Mouse (Mus musculus): ENCODE results near the gene Gipc3. TPM values are rescaled to one million over a fixed set of nuclear protein-coding genes. Genes with fewer than 3 reads are reported as not detected.
A peak's percentile ranks its signal among the peaks of the same experiment; 100 is the strongest.

Gipc3 gene
- total RNA-seq (2021), result 1 to 10 TPM; 1.8 TPM
- long read RNA-seq, result 0 reads

DNA sequence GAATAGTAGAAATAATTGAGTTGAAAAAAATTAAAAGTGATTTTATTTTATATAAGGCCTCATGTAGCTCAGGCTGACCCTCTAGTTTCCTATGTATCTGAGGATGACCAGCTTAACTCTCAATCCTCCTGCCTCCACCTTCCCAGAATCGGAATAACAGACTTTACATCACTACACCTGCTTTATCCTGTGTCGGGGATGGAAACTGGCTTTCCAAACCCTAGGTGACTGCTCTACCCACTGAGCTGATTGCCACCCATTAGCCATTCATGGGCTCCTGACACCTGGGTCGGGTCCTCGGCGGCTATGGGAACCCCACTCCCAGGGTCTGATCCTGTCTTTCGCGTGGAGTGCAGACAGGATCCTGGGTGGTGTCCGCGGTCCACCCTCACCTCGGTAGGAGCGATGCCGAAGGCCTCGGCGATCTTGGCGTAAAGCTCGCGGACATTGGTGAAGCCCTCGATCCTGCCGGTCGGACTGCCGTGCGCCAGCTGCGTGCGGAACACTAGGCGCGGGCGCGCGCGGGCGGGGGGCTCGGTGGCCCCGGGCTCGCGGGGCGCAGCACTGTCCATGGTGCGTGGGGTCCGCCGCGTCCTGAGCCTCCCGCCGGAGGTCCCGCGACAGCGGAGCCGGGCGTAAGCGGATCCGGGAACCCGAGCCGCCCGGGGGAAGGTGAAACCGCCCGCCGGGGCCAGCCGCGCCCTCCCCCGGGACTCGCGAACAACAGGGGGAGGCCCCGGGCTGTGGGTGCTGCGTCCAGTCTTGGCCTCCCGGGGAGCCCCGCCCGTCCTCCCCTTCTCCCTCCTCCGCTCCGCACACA lies at the start of gene Gipc3:
TSS of gene Gipc3 (minus strand) at position 581 of the 820 bp plus-strand sequence.
- DNase-seq (ENCODE audit: low spot score in 2 of 2), result no peak

DNA sequence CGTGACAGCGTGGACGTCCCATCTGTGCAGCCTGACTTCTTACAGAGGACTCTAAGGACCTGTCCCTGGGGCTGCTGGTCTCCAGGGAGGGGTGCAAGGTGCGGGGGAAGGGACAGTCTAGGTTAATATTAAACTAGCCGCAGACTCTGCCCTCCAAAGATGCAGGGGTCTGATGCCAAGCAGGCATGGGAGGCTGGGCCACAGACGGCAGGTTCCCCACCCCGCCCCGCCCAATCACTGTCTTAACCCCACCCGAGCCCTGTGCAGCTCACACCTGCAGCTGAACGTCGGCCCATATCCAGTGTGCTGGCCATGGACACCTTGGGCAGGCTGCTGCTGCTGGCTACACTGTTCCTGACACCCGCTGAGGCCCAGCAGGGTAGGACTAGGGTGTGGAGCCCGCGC lies 49.7 kb upstream of the Gipc3 start, which contains the start of gene Smim24:
TSS of gene Smim24 (plus strand) at position 271 of the 405 bp plus-strand sequence.
- DNase-seq (ENCODE audit: low spot score in 2 of 2), result no peak

DNA sequence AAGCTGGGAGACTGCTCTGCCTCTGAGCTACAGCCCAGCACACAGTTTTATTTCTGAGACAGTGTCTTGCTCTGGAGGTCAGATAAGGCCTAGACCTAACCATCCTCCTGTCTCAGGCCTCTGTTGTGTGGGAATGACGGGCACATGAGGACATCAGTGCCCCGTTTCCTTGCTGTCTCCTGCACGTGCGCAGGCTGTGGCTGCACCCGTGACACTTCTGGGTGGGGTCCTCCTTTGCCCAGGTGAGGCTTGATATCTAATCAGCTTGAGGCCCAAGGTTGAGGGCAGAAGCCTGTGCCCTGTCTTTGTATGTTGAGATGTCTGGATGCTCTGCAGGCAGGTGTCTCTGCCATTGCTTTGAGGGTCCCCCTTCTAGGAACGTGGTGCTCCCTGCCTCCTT lies 49.2 kb upstream of the Gipc3 start:
- no peak for DNase-seq (ENCODE audit: low spot score in 2 of 2)

DNA sequence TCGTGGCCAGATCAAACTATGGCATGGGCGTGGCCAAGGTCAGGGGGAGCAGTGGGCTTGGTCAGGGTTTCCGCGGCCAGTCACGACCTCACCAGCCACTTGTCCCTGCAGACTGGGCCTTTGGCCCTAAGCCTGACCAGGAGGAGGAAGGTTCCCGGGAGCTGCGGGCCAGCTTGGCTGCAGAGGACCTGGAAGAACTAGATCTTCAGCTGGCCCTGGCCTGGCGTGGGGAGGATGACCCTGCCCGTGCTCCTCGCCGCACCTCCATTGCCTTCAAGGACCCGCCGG lies 47.6 kb upstream of the Gipc3 start:
- no peak for DNase-seq (ENCODE audit: low spot score in 2 of 2)

DNA sequence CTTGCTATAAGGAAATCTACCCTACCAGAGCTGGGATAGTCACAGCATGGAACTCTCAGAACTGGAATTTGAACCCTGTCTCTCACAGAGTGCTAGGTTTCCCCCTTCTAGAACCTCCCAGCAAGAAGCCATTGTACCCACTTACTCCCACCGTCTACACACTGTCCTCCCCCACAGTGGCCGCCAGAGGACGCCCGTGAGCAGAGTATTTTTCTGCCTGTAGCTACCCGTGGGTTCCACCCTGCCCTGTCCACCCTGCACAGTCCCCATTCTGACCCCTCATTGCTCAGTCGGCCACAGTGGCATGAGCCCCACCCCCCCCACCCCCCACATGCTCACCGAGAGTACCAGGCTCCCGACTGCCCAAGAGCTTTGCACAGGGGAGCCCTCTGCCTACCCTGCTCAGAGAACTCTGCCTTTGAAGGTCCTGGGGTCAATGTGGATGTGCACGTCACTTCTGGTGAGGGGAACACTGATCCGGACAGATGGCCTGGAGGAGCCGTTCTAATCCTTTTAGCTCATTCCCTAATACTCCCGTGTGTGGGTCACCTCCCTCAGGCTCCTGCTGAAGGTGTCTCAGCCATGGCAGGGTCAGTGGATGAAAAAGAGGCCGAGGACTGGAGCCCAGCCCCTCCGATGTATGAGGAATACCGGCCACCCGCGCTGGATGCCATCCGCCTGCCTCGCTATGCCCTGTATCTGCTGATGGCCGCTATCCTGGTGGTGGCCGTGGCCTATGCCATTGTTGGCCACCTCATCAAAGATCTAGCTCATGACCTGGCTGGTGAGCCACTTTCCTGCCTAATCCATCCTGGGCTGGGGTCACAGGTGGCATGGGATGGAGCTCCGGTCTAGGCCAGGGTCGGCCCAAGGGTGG lies 47.0 kb upstream of the Gipc3 start:
- DNase-seq (ENCODE audit: low spot score in 2 of 2), result peak in 1 of 2 experiments; percentile 77

DNA sequence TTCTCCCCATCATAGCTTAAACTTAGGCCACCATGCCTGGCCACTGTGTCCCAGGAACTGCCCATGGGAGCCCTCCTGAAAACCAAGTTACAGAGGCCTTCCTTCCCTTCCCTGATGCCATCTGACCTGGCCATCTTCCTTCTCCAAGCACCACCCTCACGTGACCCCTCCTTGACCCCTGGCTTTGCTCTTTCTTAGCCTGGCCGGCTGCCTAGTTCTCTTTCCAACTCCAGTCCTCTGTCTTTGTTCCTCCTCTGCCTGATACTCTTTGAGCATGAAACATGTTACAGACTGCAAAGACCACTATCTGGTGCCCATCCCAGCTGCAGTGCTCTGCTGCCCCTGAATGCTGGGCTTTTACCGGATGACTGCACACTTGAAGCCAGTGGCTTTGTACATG lies 46.3 kb upstream of the Gipc3 start:
- DNase-seq (ENCODE audit: low spot score in 2 of 2), result no peak

DNA sequence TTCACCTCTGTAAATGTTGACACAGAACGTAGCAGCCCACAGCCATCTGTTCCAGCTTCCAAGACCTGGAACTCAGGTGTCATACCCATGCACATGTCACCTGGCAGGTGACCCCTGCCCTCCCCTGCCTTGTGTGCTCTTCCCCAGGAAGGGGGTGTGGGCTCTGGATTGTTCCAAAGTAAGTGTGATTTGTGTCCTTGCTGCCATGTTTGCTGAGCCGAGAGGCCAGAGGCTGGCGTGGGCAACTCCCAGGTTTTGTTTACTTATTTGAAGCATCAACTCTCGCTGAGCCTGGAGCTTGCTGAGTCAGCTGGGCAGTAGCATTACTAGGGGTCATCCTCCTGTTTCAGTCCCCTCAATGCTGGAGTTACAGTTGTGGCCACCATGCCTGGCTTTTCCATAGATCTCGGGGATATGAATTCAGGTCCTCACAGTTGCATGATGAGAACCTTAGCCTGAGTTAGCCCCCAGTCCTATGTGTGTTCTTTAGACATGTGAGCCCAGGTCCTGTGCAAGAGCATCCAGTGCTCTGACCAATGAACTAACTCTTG lies 45.5 kb upstream of the Gipc3 start, which contains the start of gene Gm48552:
TSS of gene Gm48552 (plus strand) at position 501 of the 551 bp plus-strand sequence.
- no peak for DNase-seq (ENCODE audit: low spot score in 2 of 2)

DNA sequence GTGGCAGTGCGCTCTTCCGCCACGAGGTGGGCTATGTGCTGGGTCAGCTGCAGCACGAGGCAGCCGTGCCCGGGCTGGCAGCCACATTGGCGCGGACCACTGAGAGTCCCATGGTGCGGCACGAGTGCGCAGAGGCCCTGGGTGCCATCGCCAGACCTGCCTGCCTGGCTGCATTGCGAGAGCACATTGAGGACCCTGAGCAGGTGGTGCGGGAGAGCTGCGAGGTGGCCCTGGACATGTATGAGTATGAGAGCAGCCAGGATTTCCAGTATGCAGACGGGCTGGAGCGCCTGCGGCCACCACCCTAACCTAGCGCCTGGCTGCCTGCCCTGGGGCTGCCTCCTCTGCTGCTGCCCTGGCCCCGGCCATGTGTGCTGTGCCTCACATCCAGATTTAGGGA lies 44.6 kb upstream of the Gipc3 start:
- no peak for DNase-seq (ENCODE audit: low spot score in 2 of 2)

DNA sequence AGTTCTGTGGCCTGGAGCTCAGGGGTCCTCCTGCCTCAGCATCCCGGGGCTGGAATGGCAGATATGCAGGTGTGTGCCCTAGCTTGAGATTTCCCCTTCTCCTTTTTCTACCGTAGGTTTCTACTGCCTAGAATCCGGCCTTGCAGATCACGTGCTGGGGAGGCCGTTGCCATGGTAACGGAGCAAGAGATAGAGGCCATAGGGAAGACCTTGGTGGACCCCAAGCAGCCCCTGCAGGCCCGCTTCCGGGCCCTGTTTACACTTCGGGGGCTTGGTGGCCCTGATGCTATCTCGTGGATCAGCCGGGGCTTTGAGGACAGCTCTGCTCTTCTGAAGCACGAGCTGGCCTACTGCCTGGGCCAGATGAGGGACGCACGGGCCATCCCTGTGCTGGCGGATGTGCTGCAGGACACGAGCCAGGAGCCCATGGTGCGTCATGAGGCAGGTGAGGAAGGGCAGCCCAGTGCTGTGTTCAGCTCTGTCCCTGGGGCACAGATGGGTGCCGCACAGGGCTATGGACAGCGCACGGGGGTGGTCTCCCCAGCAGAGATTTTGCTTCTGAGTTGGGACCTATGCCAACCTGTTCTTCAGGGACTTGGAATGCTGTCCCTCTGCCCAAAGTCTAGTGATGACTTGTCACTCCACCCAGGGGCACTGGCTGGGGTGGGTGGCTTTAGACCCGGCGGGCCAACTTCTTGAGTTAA lies 42.7 kb upstream of the Gipc3 start:
- no peak for DNase-seq (ENCODE audit: low spot score in 2 of 2)

DNA sequence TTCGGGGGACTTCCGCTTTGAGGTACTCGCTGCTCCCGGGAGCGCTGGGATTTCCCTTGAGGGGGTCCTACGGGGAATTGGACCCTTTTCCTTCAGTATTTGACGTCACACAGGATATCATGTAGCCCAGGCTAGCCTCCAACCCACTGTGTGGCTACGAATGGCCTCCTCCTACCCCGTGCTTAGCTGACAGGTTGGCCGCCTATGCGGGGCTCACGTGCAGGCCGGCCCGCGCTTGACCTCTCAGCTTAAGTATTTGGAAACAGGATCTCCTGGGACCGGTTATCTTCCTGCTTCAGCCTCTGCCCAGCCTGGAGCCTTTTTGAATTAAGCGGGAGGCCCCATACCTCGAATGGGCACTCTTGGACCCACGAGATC lies 41.5 kb upstream of the Gipc3 start:
- DNase-seq (ENCODE audit: low spot score in 2 of 2), result no peak

DNA sequence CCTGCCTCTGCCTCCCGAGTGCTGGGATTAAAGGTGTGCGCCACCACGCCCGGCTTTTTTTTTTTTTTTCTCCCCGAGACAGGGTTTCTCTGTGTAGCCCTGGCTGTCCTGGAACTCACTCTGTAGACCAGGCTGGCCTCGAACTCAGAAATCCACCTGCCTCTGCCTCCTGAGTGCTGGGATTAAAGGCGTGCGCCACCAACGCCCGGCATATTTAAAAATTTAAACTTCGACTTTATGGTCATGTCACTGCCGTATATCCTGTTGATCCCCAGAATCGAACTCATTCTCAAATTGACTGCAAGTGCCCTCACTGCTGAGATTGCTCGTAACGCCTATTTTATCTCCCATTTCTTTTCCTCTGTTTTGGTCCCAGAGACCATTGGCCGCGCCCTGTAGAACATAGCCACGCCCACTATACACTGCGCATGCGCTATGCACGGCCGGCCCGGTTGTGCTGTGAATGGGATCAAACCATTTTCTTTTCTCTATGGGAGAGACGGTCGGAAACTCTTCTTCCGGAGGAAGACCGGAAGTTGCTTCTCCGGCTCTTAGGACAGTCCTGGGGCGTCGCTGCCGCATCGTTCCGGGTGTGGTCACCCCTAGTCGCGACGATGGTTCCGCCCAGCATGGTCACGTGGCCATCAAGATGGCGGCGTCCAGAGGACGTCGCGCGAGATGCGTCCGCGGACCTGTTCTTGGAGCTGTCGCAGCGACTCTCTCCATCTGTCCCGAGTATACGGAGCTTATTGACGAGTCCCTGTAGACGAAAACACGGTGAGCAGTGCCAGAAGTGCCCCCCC lies 40.9 kb upstream of the Gipc3 start, which contains the start of the genes Dohh and Gm48551:
TSS of gene Dohh (plus strand) at position 627 of the 803 bp plus-strand sequence.
TSS of gene Gm48551 (plus strand) at position 665 of the 803 bp plus-strand sequence.
- peak; percentile 98 to 99 for DNase-seq (ENCODE audit: low spot score in 2 of 2)

DNA sequence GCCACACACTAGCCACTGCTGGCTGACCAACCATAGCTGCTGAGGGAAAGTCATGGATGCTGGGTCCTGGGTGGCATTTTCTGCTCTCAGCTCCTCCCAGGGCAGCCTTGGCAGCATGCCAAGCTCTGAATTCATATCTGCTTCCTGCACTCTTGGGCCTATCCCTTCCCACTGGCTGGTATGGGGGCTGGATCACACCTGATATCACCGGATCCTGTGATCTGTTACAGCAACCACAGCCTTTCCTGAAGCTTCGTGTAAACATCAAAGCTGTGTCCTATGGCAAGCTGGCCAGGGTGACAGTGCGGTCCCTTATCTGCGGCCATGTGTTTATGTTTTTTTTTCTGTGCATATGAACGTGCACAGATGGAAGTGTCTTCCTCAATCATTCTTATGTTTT lies 39.0 kb upstream of the Gipc3 start:
- DNase-seq (ENCODE audit: low spot score in 2 of 2), result no peak

DNA sequence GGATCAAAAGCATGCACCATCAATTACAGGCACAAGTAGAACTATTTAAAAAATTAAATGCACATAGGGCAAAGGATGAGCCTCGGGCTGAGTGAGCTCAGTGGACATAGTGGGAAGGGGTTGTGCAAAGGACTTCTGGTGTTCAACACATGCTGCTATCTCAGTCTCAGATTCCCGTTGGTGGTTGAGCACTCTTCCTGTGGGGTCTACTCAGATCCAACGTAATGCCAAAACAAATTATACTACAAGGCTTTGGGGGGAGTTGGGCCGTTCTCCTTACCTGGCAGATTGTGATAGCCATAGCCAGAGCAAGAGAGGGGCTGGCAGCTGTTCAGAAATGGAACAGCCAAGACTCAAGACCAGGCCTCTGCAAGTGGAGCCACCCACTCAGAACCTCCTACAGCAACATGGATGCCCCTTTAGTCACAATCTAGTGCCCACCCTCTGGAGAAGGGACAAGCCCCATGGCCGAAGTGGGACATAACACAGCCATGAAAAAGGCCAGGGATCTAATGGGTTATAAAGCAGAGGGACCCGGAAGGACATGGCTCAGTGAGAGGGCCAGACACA lies 36.8 kb upstream of the Gipc3 start:
- DNase-seq (ENCODE audit: low spot score in 2 of 2), result no peak

DNA sequence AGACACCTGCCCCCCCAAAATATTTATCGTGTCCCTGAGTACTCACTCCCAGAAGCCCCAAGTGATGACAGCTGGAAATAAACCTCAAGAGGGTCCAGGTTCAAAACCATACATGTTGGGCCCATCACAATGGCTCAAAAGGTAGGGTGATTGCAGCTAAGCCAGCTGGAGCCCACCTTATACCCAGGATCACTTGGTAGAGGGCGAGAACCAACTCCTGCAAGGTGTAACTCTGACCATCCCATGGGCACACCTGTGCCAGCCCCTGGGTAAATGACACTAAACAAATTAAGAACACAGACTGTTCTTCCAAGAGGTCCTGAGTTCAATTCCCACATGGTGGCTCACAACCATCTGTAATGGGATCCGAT lies 36.1 kb upstream of the Gipc3 start:
- DNase-seq (ENCODE audit: low spot score in 2 of 2), result no peak

DNA sequence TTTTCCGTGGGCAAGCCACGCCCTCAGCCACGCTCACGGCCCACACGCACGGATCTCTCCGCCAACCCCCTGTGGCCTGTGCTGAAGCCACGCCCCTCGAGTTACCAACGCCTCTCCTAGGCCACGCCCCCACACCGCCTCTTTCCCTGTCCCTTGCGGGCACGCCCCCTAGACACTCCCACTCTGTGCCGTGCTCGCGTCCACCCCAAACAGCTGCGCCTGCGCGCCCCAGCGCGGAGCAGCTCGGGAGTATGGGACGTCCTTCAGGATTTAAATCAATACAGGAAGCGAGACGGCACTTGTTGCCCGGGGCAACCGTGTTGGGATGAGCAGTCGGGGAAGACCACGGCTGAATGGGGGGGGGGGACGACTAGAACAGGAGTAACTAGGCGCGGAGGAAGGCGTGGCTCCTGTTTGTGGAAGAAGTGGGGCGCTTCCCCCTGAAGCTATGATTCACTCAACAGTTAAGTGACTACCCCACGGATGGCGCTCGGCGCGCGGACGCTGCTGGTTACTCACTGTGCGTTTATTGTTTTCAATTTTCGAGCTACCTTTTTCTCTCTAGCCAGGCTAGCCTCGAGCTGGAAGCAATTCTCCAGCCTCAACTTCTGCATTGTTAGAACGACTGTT lies 35.6 kb upstream of the Gipc3 start:
- DNase-seq (ENCODE audit: low spot score in 2 of 2), result peak; percentile 100

DNA sequence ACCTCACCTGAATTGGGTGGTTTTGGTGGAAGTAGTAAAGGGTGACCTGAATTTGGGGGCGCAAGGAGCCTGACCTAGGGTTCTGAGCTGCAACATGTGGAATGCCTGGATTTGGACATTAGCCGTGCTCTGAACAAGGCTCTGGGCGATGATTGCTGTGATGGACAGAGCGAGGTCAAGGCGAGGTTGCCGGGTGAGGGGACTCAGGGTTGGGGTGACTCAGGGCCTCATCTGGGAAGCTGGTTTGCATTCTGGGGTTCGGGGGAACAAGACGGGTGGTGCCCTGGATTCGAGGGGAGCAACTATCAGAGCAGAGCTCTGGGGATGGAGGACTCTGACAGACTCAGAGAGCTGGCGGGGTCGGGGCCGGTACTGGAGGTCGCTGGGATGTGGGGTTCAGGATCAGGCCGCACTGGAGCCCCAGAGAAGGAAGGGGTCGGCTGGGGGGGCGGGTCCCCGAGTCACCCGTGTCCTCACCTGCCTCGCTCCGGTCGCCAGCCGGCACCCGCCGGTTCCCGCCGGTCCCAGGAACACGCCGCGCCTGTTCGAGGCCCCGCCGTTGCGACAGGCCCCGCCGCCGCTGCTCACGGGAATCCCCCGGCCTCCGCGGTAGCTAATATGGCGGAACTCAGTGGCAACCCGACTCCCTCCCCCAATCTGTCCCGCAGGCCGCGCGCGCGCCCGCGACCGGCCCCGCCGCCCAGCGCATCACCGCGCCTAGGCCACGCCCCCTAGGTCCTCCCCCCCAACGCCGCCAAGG lies 34.9 kb upstream of the Gipc3 start, which contains the start of gene Fzr1:
TSS of gene Fzr1 (minus strand) at position 724 of the 760 bp plus-strand sequence.
- DNase-seq (ENCODE audit: low spot score in 2 of 2), result no peak

DNA sequence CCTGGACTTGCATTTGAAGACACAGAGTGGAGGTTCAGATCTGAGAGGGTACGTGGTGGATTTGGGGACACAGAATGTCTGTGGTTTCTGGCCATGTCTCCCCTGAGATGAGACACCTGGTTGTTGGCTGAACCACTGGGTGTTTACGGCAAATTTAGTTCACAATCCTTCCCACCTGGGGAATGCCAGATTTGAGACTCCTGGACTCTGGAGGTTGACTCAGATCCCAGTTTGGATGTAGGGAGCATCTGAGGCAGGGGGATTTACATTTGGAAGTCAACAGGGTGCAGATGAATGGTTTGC lies 34.2 kb upstream of the Gipc3 start:
- DNase-seq (ENCODE audit: low spot score in 2 of 2), result no peak

DNA sequence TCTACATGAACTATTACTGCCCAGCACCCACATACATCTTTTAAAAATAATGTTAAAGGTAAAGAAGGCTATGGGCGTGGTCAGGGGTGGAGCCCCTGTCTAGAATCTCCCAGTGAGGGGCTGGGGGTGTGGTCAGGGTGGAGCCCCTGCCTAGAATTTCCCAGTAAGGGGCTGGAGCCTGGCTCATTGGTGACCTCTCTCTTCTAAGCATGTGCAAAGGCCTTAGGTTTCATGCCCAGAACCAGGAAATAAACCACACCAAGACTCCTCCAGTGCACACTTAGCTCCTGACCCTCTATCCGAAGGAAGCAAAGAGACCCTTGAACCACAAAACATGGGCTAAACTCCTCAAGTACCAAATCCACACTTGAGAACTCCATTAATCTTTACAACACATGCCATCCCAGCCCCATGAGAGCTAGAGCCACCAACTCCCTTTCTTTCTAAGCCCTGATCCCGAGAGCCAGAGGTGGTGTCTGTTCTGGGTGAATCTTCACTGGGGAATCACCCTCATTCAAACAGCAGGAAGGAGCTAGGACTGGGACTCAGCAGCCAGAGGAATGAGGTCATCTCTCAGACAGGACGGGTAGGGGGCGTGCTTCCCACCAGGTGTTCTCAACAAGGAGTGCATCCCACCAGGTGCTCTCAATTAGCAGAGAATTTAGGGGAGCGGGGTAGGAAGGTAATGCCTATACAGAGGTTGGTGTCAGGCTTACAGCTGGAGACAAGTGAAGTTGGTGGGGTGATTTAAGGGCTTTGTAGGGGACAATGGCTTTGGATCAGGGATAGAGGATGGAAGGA lies 33.7 kb upstream of the Gipc3 start:
- no peak for DNase-seq (ENCODE audit: low spot score in 2 of 2)
